Mouse (Mus musculus) CD4-positive naive resting alpha-beta T cell, adult 57 days (primary cell): ENCODE results near the gene Zfp541. TPM values are rescaled to one million over a fixed set of nuclear protein-coding genes. Genes with fewer than 3 reads are reported as not detected.

Source experiments
- total RNA-seq: library from RNA; stranded (reverse); gene quantifications from one replicate; pipeline ENCODE4 v1.2.4, GENCODE M21; 2023

The Zfp541 gene
- 0.18 TPM for total RNA-seq

GRCm38 (mm10) chr7:16061219-16062098 lies at the start of gene Zfp541:
Gene Zfp541 (plus strand): TSS chr7:16061814.

DNA sequence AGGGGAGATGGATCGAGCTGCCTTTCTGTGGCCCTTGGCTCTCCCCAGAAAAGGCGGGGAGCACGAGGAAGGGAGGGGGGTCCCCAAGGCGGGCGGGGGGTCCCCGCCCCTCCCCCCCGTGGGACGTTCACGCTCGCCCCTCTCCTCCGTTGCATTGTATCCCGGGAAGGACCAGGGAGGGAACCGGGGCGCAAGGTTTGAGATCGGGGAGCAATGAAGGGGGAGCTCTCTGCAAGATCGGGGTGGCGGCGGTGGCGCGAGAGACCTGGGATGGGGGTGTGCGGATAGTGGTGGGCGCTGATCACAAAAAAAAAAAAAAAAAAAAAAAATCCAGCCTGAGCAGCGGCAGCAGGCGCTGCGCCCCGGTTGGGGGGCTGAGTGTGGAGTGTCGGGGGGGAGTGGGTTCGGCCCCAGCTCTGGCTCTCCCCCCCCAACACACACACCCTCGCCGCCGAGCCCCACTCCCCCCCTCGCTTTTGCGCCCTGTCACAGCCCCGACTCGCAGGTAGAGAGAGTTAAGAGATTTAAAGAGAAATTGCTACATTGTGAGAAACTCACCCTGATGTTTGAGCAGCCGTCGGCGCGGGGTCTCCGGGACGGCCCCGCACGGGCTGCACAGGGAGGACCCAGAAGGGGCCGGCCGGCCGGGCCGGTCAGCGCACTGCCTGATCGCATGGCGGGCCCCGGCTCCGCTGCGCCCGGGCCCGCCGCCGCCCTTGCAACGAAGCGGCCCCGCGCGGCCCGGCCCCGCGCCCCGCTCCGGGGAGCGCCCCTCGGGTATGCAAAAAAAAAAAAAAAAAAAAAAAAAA lies 14.1 kb upstream of the Zfp541 start, which contains the start of gene Bicra:
TSS of gene Bicra (minus strand) at position 584 of the 809 bp plus-strand sequence.

DNA sequence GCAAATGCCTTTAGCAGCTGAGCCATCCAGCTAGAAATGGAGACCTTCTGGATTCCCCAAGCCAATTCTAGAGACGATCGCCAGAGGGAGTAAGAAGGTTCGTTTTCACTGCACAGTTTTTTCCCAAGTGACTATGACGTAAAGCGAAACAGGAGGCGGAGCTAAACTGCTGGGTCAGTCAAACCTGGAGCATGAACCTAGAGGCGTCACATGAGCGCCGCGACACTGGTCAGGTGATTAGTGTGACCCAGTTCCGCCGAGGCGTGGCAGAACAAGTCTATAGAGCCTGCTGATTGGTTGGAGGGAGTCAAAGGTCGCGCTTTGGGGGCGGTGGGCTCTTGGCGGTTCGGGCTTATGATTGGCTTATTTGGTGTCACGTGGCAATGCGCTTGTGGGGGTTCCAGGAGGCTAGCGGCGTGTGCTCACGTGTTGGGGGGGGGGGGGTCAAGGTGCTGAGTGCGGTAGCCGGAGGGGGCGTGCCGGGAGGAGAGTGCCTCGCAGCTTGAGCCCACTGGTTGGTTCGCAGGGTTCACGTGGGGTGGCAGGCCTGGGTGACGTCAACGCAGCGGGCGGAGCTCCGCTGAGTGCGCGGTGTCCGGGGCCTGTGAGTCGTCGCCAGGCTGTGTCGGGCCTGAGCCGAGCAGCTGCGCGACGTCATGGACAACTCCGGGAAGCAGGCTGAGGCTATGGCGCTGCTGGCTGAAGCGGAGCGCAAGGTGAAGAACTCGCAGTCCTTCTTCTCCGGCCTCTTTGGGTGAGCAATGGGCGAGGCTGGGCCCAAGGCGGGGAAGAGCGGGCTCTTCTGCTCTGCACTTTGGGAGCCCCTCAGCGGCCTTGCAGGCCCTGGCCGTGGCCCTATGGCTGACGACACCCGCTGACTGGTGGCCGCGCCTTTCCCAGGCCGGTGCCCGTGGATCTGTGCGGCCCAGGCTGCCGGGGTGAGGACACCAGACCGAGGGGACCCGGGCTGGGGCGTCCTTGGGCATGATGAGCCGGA lies 36.7 kb downstream of the Zfp541 start, which contains the start of gene Napa:
TSS of gene Napa (plus strand) at position 438 of the 997 bp plus-strand sequence.

DNA sequence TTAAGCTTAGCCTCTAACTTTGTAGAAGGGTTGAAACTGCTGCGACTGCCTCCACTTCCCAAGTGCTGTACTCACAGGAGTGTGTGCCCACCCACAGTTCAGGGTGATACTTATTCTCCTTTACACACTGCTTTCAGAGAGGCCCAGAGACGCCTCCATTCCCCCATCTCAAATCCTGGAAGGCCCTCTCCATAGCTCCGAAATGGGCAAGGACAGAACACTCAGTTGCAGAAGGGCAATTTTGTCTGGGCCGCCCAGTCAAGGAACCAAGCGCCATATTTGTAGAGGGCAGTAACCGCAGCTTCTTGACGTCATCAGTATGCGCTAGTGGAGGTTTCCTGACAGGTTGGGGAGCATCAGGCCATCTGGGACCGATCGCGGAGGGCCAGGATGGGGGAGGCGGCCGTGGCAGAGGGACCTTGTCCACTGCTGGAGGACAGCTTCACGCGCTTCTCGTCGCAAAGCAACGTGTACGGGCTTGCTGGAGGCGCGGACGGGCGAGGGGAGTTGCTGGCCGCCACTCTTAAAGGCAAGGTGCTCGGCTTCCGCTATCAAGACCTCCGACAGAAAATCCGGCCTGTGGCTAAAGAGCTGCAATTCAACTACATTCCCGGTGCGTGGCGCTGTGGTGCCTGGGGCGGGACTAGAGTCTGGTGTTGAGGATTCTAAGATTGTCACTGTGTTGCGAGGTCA lies 58.1 kb downstream of the Zfp541 start, which contains the start of gene Kptn:
TSS of gene Kptn (plus strand) at position 327 of the 693 bp plus-strand sequence.

GRCm38 (mm10) chr7:16129421-16129845 lies 67.8 kb downstream of the Zfp541 start, which contains the start of gene Slc8a2:
Gene Slc8a2 (plus strand): TSS chr7:16129826.

Other genes with a start within 250 kb of the Zfp541 start
- not detected for gene Obox6, start 222.1 kb upstream of the Zfp541 start, total RNA-seq
- gene Crx, start 181.8 kb upstream of the Zfp541 start, total RNA-seq, result not detected
- not detected for gene Crxos, start 179.2 kb upstream of the Zfp541 start, total RNA-seq
- gene Selenow, start 139.4 kb upstream of the Zfp541 start, total RNA-seq, result 217 TPM
- gene Nop53, start 115.7 kb upstream of the Zfp541 start, total RNA-seq, result 480 TPM
- gene Ehd2, start 94.2 kb upstream of the Zfp541 start, total RNA-seq, result 1.7 TPM
- 63.8 TPM for gene Bicra, start 13.9 kb upstream of the Zfp541 start, total RNA-seq
- 226 TPM for gene Napa, start 36.6 kb downstream of the Zfp541 start, total RNA-seq
- gene Kptn, start 58.1 kb downstream of the Zfp541 start, total RNA-seq, result 35.3 TPM
- gene Slc8a2, start 68.0 kb downstream of the Zfp541 start, total RNA-seq, result 0.21 TPM
- gene Meis3, start 113.3 kb downstream of the Zfp541 start, total RNA-seq, result 52.4 TPM
- 29.4 TPM for gene Dhx34, start 160.2 kb downstream of the Zfp541 start, total RNA-seq
- 0.21 TPM for gene C5ar2, start 182.3 kb downstream of the Zfp541 start, total RNA-seq
- 0.38 TPM for gene C5ar1, start 197.7 kb downstream of the Zfp541 start, total RNA-seq
- 37.6 TPM for gene Inafm1, start 211.8 kb downstream of the Zfp541 start, total RNA-seq
- 347 TPM for gene Ccdc9, start 225.0 kb downstream of the Zfp541 start, total RNA-seq
- 71.4 TPM for gene Bbc3, start 246.6 kb downstream of the Zfp541 start, total RNA-seq